Mouse (Mus musculus): Measurements from ENCODE around the gene Sephs2.

DNA sequence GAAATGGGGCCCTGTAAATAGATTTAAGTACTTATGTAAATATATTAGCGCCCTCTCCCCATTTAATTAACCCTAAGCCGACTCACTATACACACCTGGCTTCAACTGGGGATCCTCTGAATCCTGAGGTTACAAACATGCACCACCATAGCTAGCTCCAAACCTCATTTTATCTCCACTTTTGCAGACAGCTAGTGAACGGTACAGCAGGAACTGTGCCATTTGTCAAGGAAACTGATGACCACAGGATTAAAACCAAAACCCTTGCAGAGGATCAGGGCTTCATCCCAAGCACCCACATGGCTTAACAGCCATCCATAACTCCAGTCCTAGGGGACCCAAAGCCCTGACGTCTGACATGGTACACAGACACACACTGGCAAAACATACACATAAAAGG is 18.8 kb downstream of the Sephs2 start:
- TF ChIP-seq GATA1 (IDR thresholded peaks at IDR 0.05; ENCODE audit: low read length): no peak
- TF ChIP-seq TAL1 (IDR thresholded peaks at IDR 0.05; ENCODE audit: low read length): no peak
